Mouse (Mus musculus) layer of hippocampus, adult 8-10 months (tissue): ENCODE results near the gene Pheta1. TPM values are rescaled to one million over a fixed set of nuclear protein-coding genes. Genes with fewer than 3 reads are reported as not detected.

ENCODE experiments used
- DNase-seq, 2 experiments: peaks; one replicate each; pipeline ENCODE4 v3.0.0; 2022; ENCODE audit warnings: low spot score in 2 of 2
- total RNA-seq, 4 experiments: library from RNA; stranded (reverse); gene quantifications; 2 replicates each; pipeline ENCODE4 v1.2.4; 2022

The Pheta1 gene
- total RNA-seq, 4 experiments from 2014 or later = 8.7 to 9.8 (median 9.0) TPM

- no peak for DNase-seq
These were observed 24.7 kb upstream of the Pheta1 start for GRCm38 (mm10) chr5:121824121-121824520.

DNA sequence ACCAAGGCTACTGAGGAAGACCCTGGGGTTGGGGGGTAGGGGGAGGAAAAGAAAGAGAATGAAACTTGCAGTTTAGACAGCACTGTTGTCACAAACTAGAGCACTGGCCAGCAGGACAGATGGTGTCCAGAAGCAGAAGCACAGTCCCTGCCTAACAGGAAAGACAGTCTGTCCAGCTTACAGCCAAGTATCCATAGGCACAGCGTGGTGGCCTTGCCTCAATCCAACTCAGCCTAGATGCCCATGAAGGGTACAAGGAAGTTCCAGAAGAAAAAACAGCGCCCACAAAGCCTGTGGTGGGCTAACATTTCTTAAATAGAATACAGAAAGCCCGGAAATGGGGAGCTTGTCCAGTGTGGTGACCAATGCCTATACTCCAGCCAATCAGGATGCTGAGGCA is 23.2 kb upstream of the Pheta1 start:
- DNase-seq = no peak

DNA sequence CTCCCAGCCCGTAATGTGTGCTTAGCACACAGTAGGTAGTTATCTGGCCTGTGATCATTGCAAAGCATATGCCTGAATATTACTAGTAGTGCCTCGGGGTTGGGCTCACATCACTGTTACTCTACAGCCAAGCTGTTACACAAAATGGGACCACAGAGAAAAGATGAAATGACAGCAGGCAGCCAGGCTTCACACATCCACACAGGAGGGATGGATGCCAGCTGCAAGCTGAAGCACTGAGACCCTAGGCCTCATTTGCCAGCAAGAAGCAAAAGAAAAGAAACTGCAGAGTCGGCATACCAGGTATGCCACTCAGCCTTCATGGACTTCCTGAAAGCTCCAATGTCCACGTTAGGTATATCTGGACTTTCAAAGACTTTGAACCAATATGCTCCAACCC is 20.9 kb upstream of the Pheta1 start:
- no peak for DNase-seq

GRCm38 (mm10) chr5:121828491-121829432 is 20.0 kb upstream of the Pheta1 start:
- no peak for DNase-seq

DNA sequence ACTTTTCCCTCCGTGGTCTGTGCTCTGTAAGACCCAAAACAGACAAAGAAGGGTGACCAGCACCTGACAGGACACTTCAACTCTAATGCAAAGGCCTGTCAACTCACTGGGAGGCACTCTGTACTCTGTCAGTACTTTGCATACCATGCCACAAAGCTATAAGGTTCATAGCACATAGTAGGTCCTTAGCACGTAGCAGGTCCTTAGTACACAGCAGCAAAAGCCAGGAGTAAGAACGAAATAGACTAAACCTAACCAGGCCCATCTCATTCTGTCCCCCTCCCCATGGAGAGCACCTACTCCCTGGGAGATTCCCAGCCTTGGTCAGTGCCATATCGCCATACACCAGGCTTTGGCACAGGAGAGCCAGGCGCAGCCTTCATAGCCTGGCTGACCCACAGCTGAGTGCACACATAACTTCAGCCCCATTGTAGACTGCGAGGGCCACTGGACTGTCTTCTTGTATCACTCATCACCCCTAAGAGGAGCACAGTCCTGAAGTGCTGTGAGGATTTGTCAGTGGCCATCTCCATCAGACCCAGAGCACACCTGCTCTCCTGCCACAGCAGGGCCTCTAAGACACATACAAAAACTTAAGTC is 17.7 kb upstream of the Pheta1 start:
- DNase-seq = no peak

- DNase-seq = no peak
These were observed 16.2 kb upstream of the Pheta1 start for GRCm38 (mm10) chr5:121832376-121833155.

GRCm38 (mm10) chr5:121833159-121833558 is 15.6 kb upstream of the Pheta1 start:
- DNase-seq = no peak

GRCm38 (mm10) chr5:121833572-121834240 is 15.1 kb upstream of the Pheta1 start:
- DNase-seq = no peak

GRCm38 (mm10) chr5:121834241-121834606 is 14.6 kb upstream of the Pheta1 start:
- no peak for DNase-seq

DNA sequence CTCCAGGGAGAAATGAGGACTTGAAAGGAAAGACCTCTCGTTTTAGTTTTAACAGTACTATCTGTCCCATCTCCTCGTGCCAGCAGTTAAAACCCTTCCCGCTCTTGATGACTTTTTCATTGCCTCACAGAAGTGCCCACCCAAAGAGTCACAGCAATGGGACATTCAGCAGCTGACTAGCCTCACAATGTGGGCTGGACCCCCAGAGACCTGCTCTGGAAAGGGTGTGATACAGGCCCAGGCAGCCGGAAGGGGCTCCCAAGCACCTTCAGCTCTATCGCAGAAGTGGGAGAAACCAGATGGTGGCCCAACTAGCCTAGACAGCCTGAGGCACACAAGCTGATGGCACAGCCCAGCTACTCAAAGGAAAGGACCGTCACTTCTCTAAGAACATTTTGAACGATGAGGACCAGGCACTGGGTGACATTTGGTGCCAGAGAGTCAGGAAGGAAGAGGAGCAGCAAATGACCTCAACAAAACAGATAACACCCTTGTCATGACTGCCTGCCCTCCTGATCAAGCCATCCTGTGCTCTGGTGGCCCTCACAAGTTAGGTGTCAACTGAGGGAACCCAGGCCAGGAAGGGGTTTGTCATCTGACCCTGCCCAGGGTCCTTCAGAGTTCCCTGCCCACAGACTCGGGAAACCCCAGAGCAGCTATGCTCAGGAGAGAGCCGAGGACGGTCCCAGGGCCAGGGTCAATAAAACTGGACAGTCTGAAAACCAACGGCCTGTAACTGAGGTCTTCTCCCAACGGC is 13.6 kb upstream of the Pheta1 start:
- no peak for DNase-seq

DNA sequence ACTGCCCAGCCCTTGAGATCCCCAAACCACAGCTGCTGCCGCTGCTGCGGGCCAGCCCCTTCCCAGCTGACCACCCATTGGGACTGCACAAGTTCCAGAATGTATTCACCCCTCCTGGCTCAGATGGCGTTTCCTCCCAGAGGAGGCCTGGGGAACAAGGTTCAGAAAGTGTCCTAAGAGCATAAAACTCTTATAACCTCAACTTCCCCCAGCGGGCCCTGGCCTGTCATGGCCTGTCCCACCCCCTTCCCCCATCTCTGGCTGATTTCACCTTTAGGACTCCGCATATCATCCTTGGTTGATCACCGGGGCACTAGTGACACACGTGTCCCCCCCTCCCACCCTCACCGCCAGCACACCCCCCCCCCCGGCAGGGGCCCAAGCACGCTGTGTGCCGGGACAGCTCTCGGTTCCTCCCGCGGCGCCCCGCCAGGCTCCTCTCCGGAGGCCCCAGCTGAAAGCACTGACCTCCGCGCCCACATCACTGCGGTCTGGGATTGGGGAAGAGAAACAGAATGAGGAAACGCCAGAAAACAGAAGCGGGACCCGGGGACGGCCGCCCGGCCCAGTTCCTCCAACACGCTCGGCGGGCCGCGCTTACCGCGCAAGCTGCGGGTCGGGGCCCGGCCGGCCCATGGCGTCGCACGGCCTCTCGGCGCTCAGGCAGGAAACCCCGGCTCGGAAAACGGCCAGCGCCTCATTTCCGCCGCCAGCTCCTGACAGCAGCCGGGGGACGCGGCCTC is 12.7 kb upstream of the Pheta1 start:
- DNase-seq = no peak

DNA sequence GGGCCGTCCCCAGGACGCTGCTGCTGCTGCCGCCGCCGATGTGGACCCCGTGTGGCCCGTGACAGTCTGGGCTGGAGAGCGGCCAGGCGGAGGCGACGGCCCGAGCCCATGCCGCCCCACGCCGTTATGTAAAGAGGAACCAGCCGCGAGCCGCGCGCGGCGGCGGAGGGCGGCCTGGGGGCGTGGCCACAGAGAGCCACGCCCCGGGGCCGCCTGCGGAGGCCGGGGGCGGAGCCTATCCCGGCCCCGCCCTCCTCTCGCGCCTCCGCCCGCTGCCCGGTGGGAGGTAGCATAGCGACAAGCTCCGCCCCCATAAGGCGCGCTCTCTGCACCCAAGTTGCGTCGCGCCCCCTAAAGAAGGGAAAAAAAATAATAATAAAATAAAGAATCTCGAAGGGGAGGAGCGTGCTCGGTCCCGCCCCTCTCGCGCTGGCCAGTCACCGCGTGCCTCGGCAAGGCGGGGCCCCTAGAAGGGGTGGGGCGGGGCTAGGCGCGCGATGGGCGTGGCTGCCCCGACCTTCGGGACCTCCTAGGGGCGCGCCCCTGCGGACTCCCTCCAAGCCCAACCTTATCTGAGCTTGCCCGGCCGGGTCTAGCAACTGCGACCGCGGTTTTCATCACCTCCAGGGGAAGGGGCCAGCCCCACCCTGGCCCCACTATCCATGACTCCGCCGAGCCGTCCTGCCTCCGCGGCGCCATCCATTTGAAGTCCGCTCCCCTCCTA is 11.9 kb upstream of the Pheta1 start:
- peak; percentile 67 to 73 for DNase-seq

DNA sequence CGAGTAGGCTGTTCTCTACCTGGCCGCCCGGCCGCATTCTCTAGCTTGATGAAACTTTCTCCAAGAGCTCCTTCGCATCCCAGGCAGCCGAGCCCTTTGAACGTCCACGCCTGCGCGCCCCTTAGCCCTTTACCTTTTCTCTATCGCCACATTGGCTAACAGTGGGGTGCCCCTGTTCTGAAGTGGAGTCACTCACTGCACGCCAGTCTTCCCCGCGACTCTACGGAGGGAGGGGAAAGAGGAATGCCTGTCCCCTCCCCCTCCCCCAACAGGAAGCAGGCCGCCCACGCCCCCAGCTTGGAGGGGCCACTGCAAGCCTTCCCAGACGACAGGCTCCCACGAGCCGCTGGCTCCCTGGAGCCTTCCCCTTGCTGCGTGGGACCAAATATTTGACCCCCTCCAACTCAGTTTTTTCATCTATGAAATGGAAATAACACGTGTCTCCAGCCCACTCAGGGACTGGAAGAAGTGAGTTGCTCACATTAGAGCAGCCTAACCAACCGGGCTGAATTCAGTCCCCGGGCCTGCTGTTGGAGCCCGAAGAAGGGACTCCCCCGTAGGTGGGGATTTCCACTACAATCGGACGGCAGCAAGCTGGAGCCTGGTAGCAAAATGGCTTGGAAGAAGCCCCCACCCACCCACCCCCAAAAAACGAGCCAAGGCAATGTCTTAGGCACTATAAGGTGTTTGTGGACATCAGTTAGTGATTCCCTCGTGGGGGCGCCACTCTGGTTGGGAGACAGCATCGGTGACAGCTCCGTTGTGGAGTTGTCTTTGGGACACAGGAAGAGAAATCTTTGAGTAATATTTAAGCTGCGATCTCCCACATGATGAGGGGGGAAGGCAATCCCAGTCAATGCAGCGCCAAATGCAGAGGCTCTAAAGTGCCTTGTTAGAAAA is 11.1 kb upstream of the Pheta1 start, which contains the start of gene Sh2b3:
Gene Sh2b3, minus strand, starts transcription at position 206 of the 900 bp plus-strand sequence.
- DNase-seq = peak in 1 of 2 experiments; percentile 57

GRCm38 (mm10) chr5:121838341-121839127 is 10.2 kb upstream of the Pheta1 start:
- DNase-seq = no peak

GRCm38 (mm10) chr5:121839128-121839473 is 9.7 kb upstream of the Pheta1 start:
- DNase-seq = no peak

- no peak for DNase-seq
These were observed 7.3 kb upstream of the Pheta1 start for GRCm38 (mm10) chr5:121841516-121841915.

DNA sequence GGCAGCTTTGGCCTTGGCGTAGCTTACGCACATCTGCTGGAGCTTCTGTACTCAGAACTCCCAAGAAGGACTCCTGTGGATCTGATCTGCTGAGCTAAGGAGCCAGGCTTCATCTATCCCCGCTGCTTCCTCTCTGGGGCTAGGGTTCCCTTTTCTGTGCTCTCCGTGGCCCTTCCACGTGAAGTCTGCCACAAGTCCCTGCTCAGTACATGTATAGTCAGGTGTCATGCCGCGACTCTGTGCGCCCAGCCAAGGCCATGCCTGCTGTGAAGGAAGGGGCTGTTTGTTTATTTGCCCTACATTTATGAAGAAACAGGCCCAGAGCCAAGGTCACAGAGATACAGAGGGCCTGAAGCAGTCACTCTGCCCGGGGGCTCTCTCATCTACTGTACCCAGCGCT is 6.8 kb upstream of the Pheta1 start:
- no peak for DNase-seq
